Comparison of ENCODE assay signal across 26 mouse cellular contexts in the genomic region with DNA sequence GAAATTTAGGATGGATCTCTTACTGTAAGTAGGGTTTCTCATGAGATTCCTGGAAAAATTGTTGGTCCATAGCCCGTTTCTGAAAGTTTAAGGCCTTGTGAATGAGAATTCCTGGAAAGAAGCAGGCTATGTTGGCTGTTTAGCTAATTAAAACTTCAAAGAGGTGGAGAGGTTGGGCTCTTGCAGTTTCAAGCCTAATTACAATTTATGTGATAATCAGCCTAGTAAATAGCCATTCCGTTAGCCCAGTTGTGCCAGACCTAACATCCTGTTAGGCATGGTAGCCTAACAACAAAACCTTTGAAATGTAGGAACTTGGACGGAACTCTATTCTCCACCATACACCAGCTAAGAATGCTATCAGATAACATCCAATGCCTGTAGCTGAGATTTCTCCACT.
DNase-seq lines count a peak whose midpoint lies in the region; ATAC-seq and TF ChIP-seq lines count a peak whose summit lies in the region.
"Had no signal": no experiment of that assay in that cellular context is flagged by ENCODE, and none has a peak within 500 bp of the region (broad histone marks: within the 10 kb centered on the region; RNA-seq: fewer than 3 reads in every experiment).

No protein-coding gene starts in this region.

- no peak overlapping the region for H3K27ac ChIP-seq in forebrain, postnatal 0 days (ENCODE audit: low read depth, low read length)
- no peak overlapping the region for H3K27ac ChIP-seq in forebrain, embryonic 11.5 days (ENCODE audit: low read depth, low read length)
- H3K27ac ChIP-seq in kidney, embryonic 16.5 days (ENCODE audit: low read length) = peak overlapping the region; percentile 50
- H3K27ac ChIP-seq: embryonic facial prominence, embryonic 12.5 days; hindbrain, embryonic 10.5 days; hindbrain, embryonic 15.5 days; limb, embryonic 12.5 days had no signal

- ATAC-seq in forebrain, postnatal 0 days = peak; percentile 20; the same call in 1 of the 2 replicates
- ATAC-seq in forebrain, embryonic 11.5 days (replicated peaks; ENCODE audit: low FRiP score) = no peak
- ATAC-seq in kidney, embryonic 16.5 days (ENCODE audit: low FRiP score, low TSS enrichment) = no peak
- ATAC-seq: liver, postnatal 0 days; midbrain, embryonic 16.5 days had no signal

- no peak overlapping the region for H3K4me3 ChIP-seq in forebrain, postnatal 0 days (ENCODE audit: low read depth, low read length)
- no peak overlapping the region for H3K4me3 ChIP-seq in forebrain, embryonic 11.5 days (ENCODE audit: low read depth, low read length)
- no peak overlapping the region for H3K4me3 ChIP-seq in kidney, embryonic 16.5 days (ENCODE audit: low read length)
- H3K4me3 ChIP-seq: embryonic facial prominence, embryonic 12.5 days; forebrain, embryonic 10.5 days; hindbrain, embryonic 10.5 days; hindbrain, embryonic 15.5 days; limb, embryonic 12.5 days had no signal

- no peak overlapping the region for H3K9ac ChIP-seq in forebrain, postnatal 0 days
- H3K9ac ChIP-seq in forebrain, embryonic 11.5 days (ENCODE audit: low read length) = no peak overlapping the region
- no peak overlapping the region for H3K9ac ChIP-seq in kidney, embryonic 16.5 days (replicated peaks; ENCODE audit: low read length)
- H3K9ac ChIP-seq: embryonic facial prominence, embryonic 12.5 days; hindbrain, embryonic 15.5 days; limb, embryonic 12.5 days; liver, postnatal 0 days had no signal

- TF ChIP-seq CTCF in forebrain, postnatal 0 days (IDR thresholded peaks at IDR 0.05; ENCODE audit: low read depth) = no peak

- WGBS in forebrain, postnatal 0 days = 24% methylated on average over 3 of the region's 3 CpGs
- 49% methylated on average over 3 of the region's 3 CpGs for WGBS in forebrain, embryonic 11.5 days
- WGBS in kidney, embryonic 16.5 days = 26% methylated on average over 3 of the region's 3 CpGs

- peak; percentile 18 for DNase-seq in forebrain, postnatal 0 days
- DNase-seq in forebrain, embryonic 11.5 days (ENCODE audit: low spot score) = no peak
- DNase-seq in kidney, postnatal 14 days = no peak
- peak; percentile 35 for DNase-seq in forelimb bud, embryonic 11.5 days (ENCODE audit: low read depth, low spot score)
- no peak for DNase-seq in c-Kit-positive CD71-positive TER-119-positive erythroid progenitor cells, embryonic 14.5 days (ENCODE audit: low spot score)
- no peak for DNase-seq in adrenal gland, postnatal 10 days
- DNase-seq: adrenal gland, postnatal 25 days; cerebellum, adult 11-12 months; cerebellum, adult 9-11 months; embryo, embryonic 11 days; gastrocnemius, postnatal 36 days; heart, postnatal 14 days; kidney, adult 18-20 months; liver, postnatal 0 days; lung, postnatal 36 days; spleen, adult 18-20 months; thymus, postnatal 25 days had no signal

- peaks cover 7% of the 10 kb centered on the region; the same call in 1 of the 2 replicates for H3K9me3 ChIP-seq in forebrain, postnatal 0 days (ENCODE audit: low read length)
- no peaks in the 10 kb centered on the region; the same call in 1 of the 2 replicates for H3K9me3 ChIP-seq in forebrain, embryonic 11.5 days (ENCODE audit: control insufficient read depth, low read length)
- no peaks in the 10 kb centered on the region; the same call in 1 of the 2 replicates for H3K9me3 ChIP-seq in kidney, embryonic 16.5 days (ENCODE audit: low read length)
- H3K9me3 ChIP-seq: embryonic facial prominence, embryonic 12.5 days; hindbrain, embryonic 15.5 days had no signal

- no peaks in the 10 kb centered on the region for H3K36me3 ChIP-seq in forebrain, postnatal 0 days (ENCODE audit: insufficient read depth)
- no peaks in the 10 kb centered on the region for H3K36me3 ChIP-seq in forebrain, embryonic 11.5 days (ENCODE audit: control insufficient read depth, insufficient read depth, low read length)
- no peaks in the 10 kb centered on the region for H3K36me3 ChIP-seq in kidney, embryonic 16.5 days (ENCODE audit: insufficient read depth, low read length)
- H3K36me3 ChIP-seq: embryonic facial prominence, embryonic 12.5 days; forebrain, embryonic 10.5 days; hindbrain, embryonic 10.5 days; hindbrain, embryonic 15.5 days; limb, embryonic 12.5 days had no signal

- H3K27me3 ChIP-seq in forebrain, postnatal 0 days (ENCODE audit: insufficient read depth, low read length) = no peaks in the 10 kb centered on the region
- H3K27me3 ChIP-seq in forebrain, embryonic 11.5 days (ENCODE audit: control insufficient read depth, insufficient read depth, low read length) = no peaks in the 10 kb centered on the region
- H3K27me3 ChIP-seq in kidney, embryonic 16.5 days (ENCODE audit: insufficient read depth, low read length) = no peaks in the 10 kb centered on the region
- H3K27me3 ChIP-seq: embryonic facial prominence, embryonic 12.5 days; hindbrain, embryonic 15.5 days; limb, embryonic 12.5 days had no signal

- H3K4me1 ChIP-seq in forebrain, postnatal 0 days (ENCODE audit: insufficient read depth) = no peaks in the 10 kb centered on the region; the same call in 1 of the 2 replicates
- H3K4me1 ChIP-seq in forebrain, embryonic 11.5 days (replicated peaks; ENCODE audit: control insufficient read depth, insufficient read depth, low read length) = no peaks in the 10 kb centered on the region
- peaks cover 17% of the 10 kb centered on the region; the same call in 1 of the 2 replicates for H3K4me1 ChIP-seq in kidney, embryonic 16.5 days (ENCODE audit: insufficient read depth, low read length)
- H3K4me1 ChIP-seq: hindbrain, embryonic 15.5 days had no signal

- H3K4me2 ChIP-seq in forebrain, postnatal 0 days (ENCODE audit: low read depth) = no peak overlapping the region
- no peak overlapping the region for H3K4me2 ChIP-seq in forebrain, embryonic 11.5 days (ENCODE audit: low read depth, low read length, severe bottlenecking)
- H3K4me2 ChIP-seq in kidney, embryonic 16.5 days (replicated peaks; ENCODE audit: low read depth, low read length) = no peak overlapping the region
- H3K4me2 ChIP-seq: embryonic facial prominence, embryonic 12.5 days; hindbrain, embryonic 15.5 days; limb, embryonic 12.5 days; liver, embryonic 11.5 days; midbrain, embryonic 11.5 days had no signal

Comparison
In these comparisons a context has a peak if more than half of its experiments do, and no peak if none do; other contexts are left out.
1. DNase-seq: peak in forebrain, postnatal 0 days (single experiment) and forelimb bud, embryonic 11.5 days (single experiment); none in forebrain, embryonic 11.5 days (single experiment), kidney, postnatal 14 days (single experiment), c-Kit-positive CD71-positive TER-119-positive erythroid progenitor cells, embryonic 14.5 days (single experiment) and adrenal gland, postnatal 10 days (single experiment).